Mouse (Mus musculus): ENCODE results near the gene Slc41a2. TPM values are rescaled to one million over a fixed set of nuclear protein-coding genes. Genes with fewer than 3 reads are reported as not detected.

Gene Slc41a2
- polyA plus RNA-seq, 1 experiment from 2014 or later, result 0.97 TPM

GRCm38 (mm10) chr10:83244131-83244530 is 93.6 kb downstream of the Slc41a2 start:
- no peaks in the 10 kb centered on the region; the same call in 1 of the 2 replicates for H3K4me1 ChIP-seq (ENCODE audit: control insufficient read depth, insufficient read depth, low read length)
- ATAC-seq (ENCODE audit: insufficient read depth, low FRiP score, low TSS enrichment) (no peak), DNase-seq (ENCODE audit: low spot score) (no peak)
- H3K27me3 ChIP-seq (ENCODE audit: control insufficient read depth, insufficient read depth, low read length), result no peaks in the 10 kb centered on the region
- H3K9ac ChIP-seq (ENCODE audit: low read length), result no peak overlapping the region
- no peak overlapping the region for H3K4me2 ChIP-seq (ENCODE audit: low read depth)
- no peaks in the 10 kb centered on the region for H3K36me3 ChIP-seq (ENCODE audit: control insufficient read depth, insufficient read depth, low read length)
- no peak overlapping the region for H3K27ac ChIP-seq (ENCODE audit: low read depth, low read length)
- WGBS, result 54% methylated on average over 6 of the region's 6 CpGs
- H3K4me3 ChIP-seq (ENCODE audit: low read depth, low read length), result no peak overlapping the region
- no peaks in the 10 kb centered on the region for H3K9me3 ChIP-seq (ENCODE audit: control insufficient read depth, low read length)

GRCm38 (mm10) chr10:83242106-83242686 is 95.5 kb downstream of the Slc41a2 start:
- 73% methylated on average over 11 of the region's 11 CpGs for WGBS
- DNase-seq (ENCODE audit: low spot score) (no peak), ATAC-seq (ENCODE audit: insufficient read depth, low FRiP score, low TSS enrichment) (no peak)
- Histone ChIP-seq H3K27me3 (ENCODE audit: control insufficient read depth, insufficient read depth, low read length) (no peaks in the 10 kb centered on the region), H3K4me3 (ENCODE audit: low read depth, low read length) (no peak overlapping the region), H3K36me3 (ENCODE audit: control insufficient read depth, insufficient read depth, low read length) (no peaks in the 10 kb centered on the region), H3K27ac (ENCODE audit: low read depth, low read length) (no peak overlapping the region), H3K4me1 (ENCODE audit: control insufficient read depth, insufficient read depth, low read length) (no peaks in the 10 kb centered on the region; the same call in 1 of the 2 replicates), H3K4me2 (ENCODE audit: low read depth) (no peak overlapping the region), H3K9me3 (ENCODE audit: control insufficient read depth, low read length) (no peaks in the 10 kb centered on the region), H3K9ac (ENCODE audit: low read length) (no peak overlapping the region)

- no peak overlapping the region for H3K4me2 ChIP-seq (ENCODE audit: low read depth)
- H3K4me1 ChIP-seq (ENCODE audit: control insufficient read depth, insufficient read depth, low read length), result no peaks in the 10 kb centered on the region
- H3K9ac ChIP-seq (ENCODE audit: low read length), result no peak overlapping the region
- WGBS, result 66% methylated on average over 4 of the region's 4 CpGs
- H3K27me3 ChIP-seq (ENCODE audit: control insufficient read depth, insufficient read depth, low read length), result no peaks in the 10 kb centered on the region
- H3K4me3 ChIP-seq (ENCODE audit: low read depth, low read length), result no peak overlapping the region
- DNase-seq (ENCODE audit: low spot score) (no peak), ATAC-seq (ENCODE audit: insufficient read depth, low FRiP score, low TSS enrichment) (no peak)
- no peaks in the 10 kb centered on the region for H3K9me3 ChIP-seq (ENCODE audit: control insufficient read depth, low read length)
- no peaks in the 10 kb centered on the region; the same call in 1 of the 2 replicates for H3K36me3 ChIP-seq (ENCODE audit: control insufficient read depth, insufficient read depth, low read length)
- H3K27ac ChIP-seq (ENCODE audit: low read depth, low read length), result no peak overlapping the region
These were observed 103.3 kb downstream of the Slc41a2 start for GRCm38 (mm10) chr10:83234391-83234790.

- Histone ChIP-seq H3K27me3 (ENCODE audit: control insufficient read depth, insufficient read depth, low read length) (no peaks in the 10 kb centered on the region), H3K4me3 (ENCODE audit: low read depth, low read length) (no peak overlapping the region), H3K9me3 (ENCODE audit: control insufficient read depth, low read length) (no peaks in the 10 kb centered on the region), H3K4me2 (ENCODE audit: low read depth) (no peak overlapping the region), H3K9ac (ENCODE audit: low read length) (no peak overlapping the region), H3K36me3 (ENCODE audit: control insufficient read depth, insufficient read depth, low read length) (no peaks in the 10 kb centered on the region; the same call in 1 of the 2 replicates), H3K4me1 (ENCODE audit: control insufficient read depth, insufficient read depth, low read length) (no peaks in the 10 kb centered on the region), H3K27ac (ENCODE audit: low read depth, low read length) (no peak overlapping the region)
- DNase-seq (ENCODE audit: low spot score), result no peak
- 88% methylated on average over 3 of the region's 3 CpGs for WGBS
- ATAC-seq (ENCODE audit: insufficient read depth, low FRiP score, low TSS enrichment), result no peak
These were observed 103.7 kb downstream of the Slc41a2 start for GRCm38 (mm10) chr10:83233967-83234366.

GRCm38 (mm10) chr10:83228626-83229025 is 109.1 kb downstream of the Slc41a2 start:
- Histone ChIP-seq H3K4me3 (ENCODE audit: low read depth, low read length) (no peak overlapping the region), H3K36me3 (ENCODE audit: control insufficient read depth, insufficient read depth, low read length) (no peaks in the 10 kb centered on the region), H3K9me3 (ENCODE audit: control insufficient read depth, low read length) (no peaks in the 10 kb centered on the region), H3K4me1 (ENCODE audit: control insufficient read depth, insufficient read depth, low read length) (no peaks in the 10 kb centered on the region), H3K9ac (ENCODE audit: low read length) (no peak overlapping the region), H3K4me2 (ENCODE audit: low read depth) (no peak overlapping the region), H3K27ac (ENCODE audit: low read depth, low read length) (no peak overlapping the region), H3K27me3 (ENCODE audit: control insufficient read depth, insufficient read depth, low read length) (no peaks in the 10 kb centered on the region)
- ATAC-seq (ENCODE audit: insufficient read depth, low FRiP score, low TSS enrichment) (no peak), DNase-seq (ENCODE audit: low spot score) (no peak)
- WGBS, result 86% methylated on average over 4 of the region's 4 CpGs

GRCm38 (mm10) chr10:83224999-83225398 is 112.7 kb downstream of the Slc41a2 start:
- Histone ChIP-seq H3K4me1 (ENCODE audit: control insufficient read depth, insufficient read depth, low read length) (no peaks in the 10 kb centered on the region), H3K27ac (ENCODE audit: low read depth, low read length) (no peak overlapping the region), H3K27me3 (ENCODE audit: control insufficient read depth, insufficient read depth, low read length) (no peaks in the 10 kb centered on the region), H3K4me2 (ENCODE audit: low read depth) (no peak overlapping the region), H3K9ac (ENCODE audit: low read length) (no peak overlapping the region), H3K36me3 (ENCODE audit: control insufficient read depth, insufficient read depth, low read length) (no peaks in the 10 kb centered on the region), H3K4me3 (ENCODE audit: low read depth, low read length) (no peak overlapping the region), H3K9me3 (ENCODE audit: control insufficient read depth, low read length) (no peaks in the 10 kb centered on the region)
- ATAC-seq (ENCODE audit: insufficient read depth, low FRiP score, low TSS enrichment) (no peak), DNase-seq (ENCODE audit: low spot score) (peak; percentile 57)
- 39% methylated on average over 3 of the region's 3 CpGs for WGBS

DNA sequence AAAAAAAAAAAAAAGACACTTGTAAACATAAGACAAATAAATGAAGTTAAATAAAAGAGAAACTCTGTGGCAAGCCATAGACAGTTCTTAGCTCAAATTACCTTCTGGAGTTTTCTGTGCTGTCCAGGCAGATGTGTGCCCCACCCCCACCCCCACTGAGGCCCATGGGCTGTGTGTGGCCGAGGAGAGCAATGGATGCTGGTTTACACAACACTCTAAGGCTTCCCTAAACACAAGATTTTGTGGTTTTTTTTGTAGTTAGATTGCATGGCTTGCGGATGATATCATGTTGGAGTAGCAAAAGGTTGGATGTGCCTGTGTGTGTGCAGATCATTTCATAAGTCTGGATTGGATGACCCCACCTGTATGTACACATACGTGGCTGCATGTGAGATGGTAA is 116.8 kb downstream of the Slc41a2 start:
- Histone ChIP-seq H3K36me3 (ENCODE audit: control insufficient read depth, insufficient read depth, low read length) (no peaks in the 10 kb centered on the region), H3K9me3 (ENCODE audit: control insufficient read depth, low read length) (no peaks in the 10 kb centered on the region), H3K27ac (ENCODE audit: low read depth, low read length) (no peak overlapping the region), H3K9ac (ENCODE audit: low read length) (no peak overlapping the region), H3K4me1 (ENCODE audit: control insufficient read depth, insufficient read depth, low read length) (no peaks in the 10 kb centered on the region), H3K27me3 (ENCODE audit: control insufficient read depth, insufficient read depth, low read length) (no peaks in the 10 kb centered on the region), H3K4me3 (ENCODE audit: low read depth, low read length) (no peak overlapping the region), H3K4me2 (ENCODE audit: low read depth) (no peak overlapping the region)
- WGBS, result 92% methylated on average over 3 of the region's 3 CpGs
- ATAC-seq (ENCODE audit: insufficient read depth, low FRiP score, low TSS enrichment) (no peak), DNase-seq (ENCODE audit: low spot score) (no peak)

DNA sequence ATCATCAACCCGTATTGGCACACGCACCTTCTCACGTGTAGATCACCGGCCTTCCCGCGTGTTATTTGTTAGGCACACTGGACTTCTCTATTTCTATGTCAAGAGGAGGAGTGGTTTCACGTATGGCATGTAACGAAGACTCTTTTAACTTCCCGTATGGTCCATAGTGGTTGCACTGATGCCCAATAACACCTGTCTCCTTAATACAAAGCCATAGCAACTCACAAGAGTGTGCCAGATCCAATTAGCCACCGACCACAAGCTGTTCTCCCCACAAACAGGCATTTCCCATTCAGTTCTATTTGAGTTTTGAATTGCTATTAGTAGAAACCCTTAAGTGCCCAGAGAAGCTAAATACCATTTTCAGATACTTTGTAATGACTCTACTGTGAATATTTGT is 117.5 kb downstream of the Slc41a2 start:
- H3K4me2 ChIP-seq (ENCODE audit: low read depth), result no peak overlapping the region
- DNase-seq (ENCODE audit: low spot score) (no peak), ATAC-seq (ENCODE audit: insufficient read depth, low FRiP score, low TSS enrichment) (no peak)
- 85% methylated on average over 10 of the region's 10 CpGs for WGBS
- no peaks in the 10 kb centered on the region for H3K9me3 ChIP-seq (ENCODE audit: control insufficient read depth, low read length)
- no peaks in the 10 kb centered on the region for H3K4me1 ChIP-seq (ENCODE audit: control insufficient read depth, insufficient read depth, low read length)
- no peaks in the 10 kb centered on the region for H3K27me3 ChIP-seq (ENCODE audit: control insufficient read depth, insufficient read depth, low read length)
- H3K9ac ChIP-seq (ENCODE audit: low read length), result no peak overlapping the region
- H3K36me3 ChIP-seq (ENCODE audit: control insufficient read depth, insufficient read depth, low read length), result no peaks in the 10 kb centered on the region
- H3K27ac ChIP-seq (ENCODE audit: low read depth, low read length), result no peak overlapping the region
- no peak overlapping the region for H3K4me3 ChIP-seq (ENCODE audit: low read depth, low read length)

GRCm38 (mm10) chr10:83219729-83220128 is 118.0 kb downstream of the Slc41a2 start:
- Histone ChIP-seq H3K4me2 (ENCODE audit: low read depth) (no peak overlapping the region), H3K27ac (ENCODE audit: low read depth, low read length) (no peak overlapping the region), H3K9ac (ENCODE audit: low read length) (no peak overlapping the region), H3K36me3 (ENCODE audit: control insufficient read depth, insufficient read depth, low read length) (no peaks in the 10 kb centered on the region), H3K27me3 (ENCODE audit: control insufficient read depth, insufficient read depth, low read length) (no peaks in the 10 kb centered on the region), H3K9me3 (ENCODE audit: control insufficient read depth, low read length) (no peaks in the 10 kb centered on the region), H3K4me1 (ENCODE audit: control insufficient read depth, insufficient read depth, low read length) (no peaks in the 10 kb centered on the region), H3K4me3 (ENCODE audit: low read depth, low read length) (no peak overlapping the region)
- 32% methylated on average over 12 of the region's 12 CpGs for WGBS
- ATAC-seq (ENCODE audit: insufficient read depth, low FRiP score, low TSS enrichment), result peak; percentile 38; the same call in 1 of the 2 replicates
- DNase-seq (ENCODE audit: low spot score), result peak; percentile 70

Data from neural tube, embryonic 11.5 days (tissue).